Mouse (Mus musculus) heart, adult 2 months (tissue): Measurements from ENCODE around the gene Als2cr12.

Experiments
- CTCF ChIP-seq: fragments of 200-600 bp; IDR thresholded peaks from 2 replicates; pipeline ENCODE4 v1.8.1; 2022; ENCODE audit warnings: antibody characterized with exemption, mild to moderate bottlenecking, moderate library complexity
- EP300 ChIP-seq: fragments of 200-500 bp; IDR thresholded peaks from 2 replicates; pipeline ENCODE4 v1.6.1; 2011; ENCODE audit warnings: low read depth, low read length, control low read depth; ENCODE audit not compliant: insufficient read depth
- POLR2A ChIP-seq: fragments of 200-500 bp; IDR thresholded peaks from 2 replicates; pipeline ENCODE4 v1.6.1; 2011; ENCODE audit warnings: mild to moderate bottlenecking, low read depth, low read length, control low read depth; ENCODE audit not compliant: insufficient read depth

DNA sequence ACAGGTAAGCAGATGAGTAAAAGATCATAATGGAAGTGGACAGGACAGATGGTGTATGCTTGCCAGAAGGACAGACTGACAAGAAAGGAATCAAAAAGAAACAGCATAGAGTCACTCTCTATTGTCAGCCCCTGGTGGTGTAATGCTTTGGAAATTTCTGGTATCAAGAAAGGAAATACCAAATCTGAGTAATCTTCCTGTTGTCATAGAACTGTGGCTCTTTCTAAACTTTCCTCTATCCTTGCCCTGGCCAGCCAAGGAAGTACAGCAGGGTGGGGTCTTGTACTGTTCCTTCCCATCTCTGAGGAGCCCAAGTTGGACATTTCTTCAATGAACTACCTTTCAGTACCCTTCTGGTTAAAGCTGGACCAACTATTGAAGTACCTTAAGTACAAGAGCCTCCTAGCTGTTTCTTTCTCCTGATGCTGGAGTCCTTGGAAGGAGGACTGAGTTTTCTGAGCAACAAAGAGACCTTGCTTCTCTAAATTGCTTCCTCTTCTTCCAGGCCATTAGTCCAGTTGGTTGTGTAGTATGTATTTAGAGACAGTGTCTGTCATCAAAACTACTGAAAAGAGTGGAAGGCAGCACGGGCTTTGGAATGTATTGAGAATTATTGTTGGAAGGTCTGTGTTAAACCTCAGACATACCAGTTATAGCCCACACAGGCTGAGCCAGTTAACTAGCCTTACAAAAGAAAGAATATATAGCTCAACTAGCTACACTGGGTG is 31.4 kb upstream of the Als2cr12 start:
- TF ChIP-seq POLR2A (0 out of 2 replicates have a peak, but pooled peaks have one; percentile 22), CTCF (peak; percentile 58), EP300 (0 out of 2 replicates have a peak, but pooled peaks have one; percentile 31)
